Mouse (Mus musculus): ENCODE measurements around the gene Nid2. TPM values are rescaled to one million over a fixed set of nuclear protein-coding genes. Genes with fewer than 3 reads are reported as not detected.

Gene Nid2
- total RNA-seq, 2 experiments from 2014 or later: 89.0 to 89.7 TPM

- intact Hi-C loops (cut with DNase I): no loop called here
These were observed 24.4 kb downstream of the Nid2 start for GRCm38 (mm10) chr14:19775491-19775890.

DNA sequence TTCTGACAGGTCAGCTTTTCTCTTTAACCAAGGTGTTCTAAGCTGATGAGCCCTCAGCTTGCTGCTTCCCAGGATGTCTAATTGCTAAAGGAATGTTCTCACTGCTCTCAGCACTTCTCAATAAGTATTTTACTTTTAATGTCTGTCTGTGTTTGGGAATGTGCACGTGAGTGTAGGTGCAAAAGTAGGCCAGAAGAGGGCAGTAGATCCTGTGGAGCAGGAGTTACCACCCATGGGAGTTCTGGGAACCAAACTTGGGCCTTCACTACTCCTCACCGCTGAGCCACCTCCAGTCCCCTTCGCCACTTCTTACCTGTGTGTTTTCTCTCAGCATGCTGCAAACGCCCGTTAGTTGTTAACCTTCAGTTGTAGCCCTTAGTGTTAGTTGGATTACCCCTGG is 25.1 kb downstream of the Nid2 start:
- DNase-seq: no peak
- intact Hi-C loops (cut with DNase I): loop anchor here (2.0 kb wide), 2 partner anchors 41 to 69 kb away; no protein-coding TSS in a partner anchor

More at GRCm38 (mm10) chr14:19775491-19775890, 24.4 kb downstream of the Nid2 start:
- no peak for DNase-seq

- intact Hi-C loops (cut with DNase I): loop anchor here (2.0 kb wide), 2 partner anchors 40 to 70 kb away; no protein-coding TSS in a partner anchor
- peak; percentile 63 to 79 for DNase-seq
These were observed 25.8 kb downstream of the Nid2 start for GRCm38 (mm10) chr14:19776890-19777289.

GRCm38 (mm10) chr14:19777365-19777764 is 26.3 kb downstream of the Nid2 start:
- no peak for DNase-seq
- intact Hi-C loops (cut with DNase I): loop anchor here (2.0 kb wide), 2 partner anchors 39 to 71 kb away; no protein-coding TSS in a partner anchor

- intact Hi-C loops (cut with DNase I): loop anchor here (2.0 kb wide), 3 partner anchors 15 to 71 kb away; no protein-coding TSS in a partner anchor
- no peak for DNase-seq
These were observed 26.9 kb downstream of the Nid2 start for GRCm38 (mm10) chr14:19777945-19778344.

- intact Hi-C loops (cut with DNase I): no loop called here
- DNase-seq: no peak
These were observed 34.9 kb downstream of the Nid2 start for GRCm38 (mm10) chr14:19785797-19786588.

DNA sequence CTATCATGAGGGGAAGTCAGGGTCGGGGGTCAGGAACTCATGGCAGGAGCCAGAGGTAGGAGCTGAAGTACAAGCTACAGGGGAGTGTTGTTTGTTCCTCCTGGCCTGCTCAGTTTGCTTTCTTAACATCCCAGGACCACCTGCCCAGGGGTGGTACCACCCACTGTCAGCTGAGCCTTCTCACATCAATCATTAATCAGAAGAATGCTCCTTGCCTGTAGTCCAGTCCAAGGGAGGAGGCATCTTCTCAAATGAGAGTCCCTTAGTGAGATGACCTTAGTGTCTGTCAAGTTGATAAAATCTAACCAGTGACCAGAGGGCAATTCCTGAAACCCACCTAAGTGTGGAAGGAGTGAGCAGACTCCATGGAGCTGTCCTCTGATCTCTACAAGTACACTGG is 37.4 kb downstream of the Nid2 start:
- intact Hi-C loops (cut with DNase I): no loop called here

DNA sequence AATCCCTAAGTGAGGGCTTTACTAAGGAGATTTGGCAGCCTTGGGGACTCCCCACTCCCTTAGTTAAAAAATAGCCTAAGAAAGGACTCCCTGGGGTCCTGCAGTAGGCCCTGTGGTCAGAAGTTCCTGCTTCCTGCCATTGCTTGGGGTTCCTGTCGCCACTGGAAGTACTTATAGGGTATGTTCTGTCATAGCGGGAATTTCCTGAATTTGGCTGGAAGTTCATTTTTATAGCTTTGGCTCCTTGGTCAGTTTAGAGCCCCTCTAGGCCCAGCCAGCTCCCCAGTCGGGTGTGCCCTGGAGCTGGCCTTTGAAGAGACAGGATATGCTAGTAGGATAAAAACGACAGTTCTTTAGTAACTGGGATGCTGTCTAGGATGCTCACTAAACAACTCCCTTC is 43.8 kb downstream of the Nid2 start:
- intact Hi-C loops (cut with DNase I): no loop called here
- DNase-seq: no peak

More for the DNA sequence above, 37.4 kb downstream of the Nid2 start:
- DNase-seq: no peak

DNA sequence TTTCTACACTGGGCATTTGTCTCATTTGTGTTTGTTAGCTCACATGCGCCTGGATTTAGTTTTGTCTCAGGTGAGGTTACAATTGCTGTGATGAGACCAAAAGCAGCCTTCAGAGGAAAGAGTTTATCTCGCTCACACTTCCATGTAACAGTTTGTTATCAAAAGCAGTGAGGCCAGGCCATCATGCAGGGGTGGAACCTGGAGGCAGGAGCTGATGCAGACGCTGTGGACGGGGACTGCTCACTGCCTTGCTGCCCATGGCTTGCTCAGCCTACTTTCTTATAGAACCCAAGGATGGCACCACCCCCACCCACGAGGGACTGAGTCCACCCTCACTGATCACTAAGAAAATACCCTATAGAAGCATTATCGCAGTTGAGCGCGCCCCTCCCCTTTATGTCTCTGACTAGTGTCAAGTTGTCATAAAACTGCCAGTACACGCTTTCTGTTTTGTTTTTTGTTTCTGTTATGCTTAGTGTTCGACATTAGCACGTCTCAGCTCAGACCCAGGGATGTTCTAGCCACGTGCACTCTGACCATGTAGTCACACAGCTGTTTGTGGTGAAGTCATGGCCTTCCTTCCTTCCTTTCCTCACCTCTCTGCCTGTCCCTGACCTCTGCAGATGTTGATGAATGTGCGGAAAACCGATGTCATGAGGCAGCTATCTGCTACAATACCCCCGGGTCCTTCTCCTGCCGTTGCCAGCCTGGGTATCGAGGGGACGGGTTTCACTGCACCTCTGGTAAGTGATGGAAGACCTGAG is 45.7 kb downstream of the Nid2 start:
- DNase-seq: no peak
- intact Hi-C loops (cut with DNase I): no loop called here

GRCm38 (mm10) chr14:19800485-19800884 is 49.4 kb downstream of the Nid2 start:
- intact Hi-C loops (cut with DNase I): no loop called here
- DNase-seq: no peak

DNA sequence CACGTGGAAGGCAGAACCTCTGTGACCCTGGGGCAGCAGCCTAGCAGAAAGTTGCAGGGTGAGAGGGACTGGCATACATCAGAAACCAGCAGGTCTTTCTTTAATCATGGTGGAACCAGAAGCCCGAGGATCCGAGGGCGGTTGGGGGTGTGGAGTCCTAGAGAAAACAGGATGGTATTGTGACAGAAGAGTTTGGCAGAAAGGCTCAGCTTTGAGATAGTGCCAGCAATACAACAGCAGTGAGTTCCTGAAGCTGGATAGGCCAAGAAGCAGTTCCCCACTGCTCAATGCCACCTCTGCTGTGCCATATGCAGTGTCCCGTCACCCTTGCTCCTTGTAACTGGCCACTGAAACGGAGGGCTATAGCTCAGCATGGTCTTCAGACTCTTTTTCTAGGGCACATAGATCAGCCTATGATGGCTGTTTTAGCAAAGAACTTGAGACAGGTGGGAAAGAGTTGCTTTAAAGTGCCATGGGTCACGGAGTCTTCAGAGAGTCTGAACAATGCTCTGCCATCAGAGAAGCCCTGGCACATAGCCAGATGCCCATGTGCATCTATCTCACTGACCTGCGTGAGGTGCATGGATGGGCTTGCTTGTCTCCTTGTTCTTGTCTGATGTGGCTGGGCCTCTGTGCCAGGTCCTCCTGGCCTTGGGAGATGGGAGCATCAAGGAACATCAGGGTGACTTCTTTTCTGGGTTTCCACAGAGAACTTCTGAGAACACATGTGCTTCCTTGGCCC is 50.6 kb downstream of the Nid2 start:
- DNase-seq: no peak
- intact Hi-C loops (cut with DNase I): no loop called here

GRCm38 (mm10) chr14:19803222-19803621 is 52.2 kb downstream of the Nid2 start:
- intact Hi-C loops (cut with DNase I): no loop called here
- DNase-seq: no peak

- intact Hi-C loops (cut with DNase I): no loop called here
- DNase-seq: no peak
These were observed 52.6 kb downstream of the Nid2 start for GRCm38 (mm10) chr14:19803623-19804022.

DNA sequence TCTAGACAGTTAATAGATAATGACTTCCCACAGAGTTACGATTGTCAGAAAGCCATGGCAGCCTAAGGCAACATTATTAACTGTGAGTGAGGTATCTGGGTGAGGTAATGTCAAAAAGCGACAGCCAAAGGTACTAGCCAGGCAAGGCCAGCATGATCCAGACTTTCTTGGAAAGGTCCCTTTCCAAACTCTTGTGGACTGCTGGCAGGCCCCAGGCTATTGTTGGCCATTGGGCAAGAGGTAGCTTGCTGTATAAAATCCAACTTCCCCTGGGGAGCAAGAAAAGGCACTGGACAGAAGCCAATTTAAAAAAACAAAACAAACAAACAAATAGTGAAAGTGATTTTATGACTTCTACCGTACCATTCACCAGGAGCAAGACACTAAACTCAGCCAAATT is 56.3 kb downstream of the Nid2 start:
- intact Hi-C loops (cut with DNase I): no loop called here
- DNase-seq: peak in 1 of 2 experiments; percentile 32

GRCm38 (mm10) chr14:19807858-19808257 is 56.8 kb downstream of the Nid2 start:
- intact Hi-C loops (cut with DNase I): no loop called here
- DNase-seq: no peak

DNA sequence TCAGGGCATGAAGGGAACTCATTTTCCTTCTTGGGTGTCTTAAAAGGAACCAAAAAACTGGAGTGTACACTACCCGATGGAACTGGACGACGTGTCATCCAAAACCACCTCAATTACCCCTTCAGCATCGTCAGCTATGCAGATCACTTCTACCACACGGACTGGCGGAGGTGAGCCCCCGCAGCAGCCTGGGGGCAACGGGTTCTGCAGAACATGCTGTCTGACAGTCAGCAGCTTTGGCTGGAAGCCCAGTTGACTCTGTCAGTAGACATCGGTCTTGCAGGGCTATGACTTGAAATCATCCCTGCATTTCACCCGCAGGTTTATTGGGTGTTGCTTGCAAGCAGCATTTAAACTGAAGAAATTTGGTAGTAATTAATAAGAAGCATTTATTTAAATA is 58.9 kb downstream of the Nid2 start:
- intact Hi-C loops (cut with DNase I): no loop called here
- DNase-seq: no peak

GRCm38 (mm10) chr14:19813061-19813460 is 62.0 kb downstream of the Nid2 start:
- no peak for DNase-seq
- intact Hi-C loops (cut with DNase I): no loop called here

DNA sequence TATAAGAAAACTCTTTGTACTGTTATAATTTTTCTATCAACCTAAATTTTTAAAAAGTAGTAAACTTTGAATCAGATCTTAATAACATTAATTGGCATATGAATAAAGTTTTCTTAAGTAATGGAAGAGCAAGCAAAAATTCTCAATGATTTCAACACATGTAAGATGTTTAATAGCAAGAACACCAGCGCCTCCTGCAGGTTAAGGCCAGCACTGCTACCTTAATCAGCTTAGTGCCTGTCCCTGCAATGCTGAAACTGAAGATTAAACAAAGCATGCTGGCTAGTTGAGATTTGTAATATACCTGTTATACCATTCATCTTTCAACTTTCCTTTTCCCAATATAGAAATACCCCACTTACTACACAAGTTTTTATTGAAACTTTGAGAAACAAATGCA is 66.9 kb downstream of the Nid2 start:
- DNase-seq: peak; percentile 81 to 90
- intact Hi-C loops (cut with DNase I): loop anchor here (1.0 to 2.0 kb wide), 2 partner anchors 41 to 112 kb away; no protein-coding TSS in a partner anchor

DNA sequence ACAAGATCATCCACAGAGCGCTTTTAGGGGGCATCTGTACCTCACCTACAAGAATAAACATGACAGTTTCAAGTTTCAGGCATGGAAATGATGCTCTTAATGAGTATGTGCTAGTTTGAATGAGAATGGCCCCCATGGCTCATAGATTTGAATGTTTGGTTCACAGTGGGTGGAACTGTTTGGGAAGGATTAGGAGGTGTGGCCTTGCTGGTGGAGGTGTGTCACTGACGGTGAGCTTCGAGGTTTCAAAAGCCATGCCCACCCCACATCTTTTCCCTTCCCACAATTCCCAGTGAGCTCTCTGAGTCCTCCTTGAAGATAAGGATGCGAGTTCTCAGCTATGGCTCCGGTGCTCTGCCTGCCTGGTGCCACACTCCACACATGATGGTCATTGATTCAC is 70.6 kb downstream of the Nid2 start:
- intact Hi-C loops (cut with DNase I): loop anchor here (2.0 kb wide), 1 partner anchor 71 kb away; the partner anchor contains the start of gene Nid2
- no peak for DNase-seq

DNA sequence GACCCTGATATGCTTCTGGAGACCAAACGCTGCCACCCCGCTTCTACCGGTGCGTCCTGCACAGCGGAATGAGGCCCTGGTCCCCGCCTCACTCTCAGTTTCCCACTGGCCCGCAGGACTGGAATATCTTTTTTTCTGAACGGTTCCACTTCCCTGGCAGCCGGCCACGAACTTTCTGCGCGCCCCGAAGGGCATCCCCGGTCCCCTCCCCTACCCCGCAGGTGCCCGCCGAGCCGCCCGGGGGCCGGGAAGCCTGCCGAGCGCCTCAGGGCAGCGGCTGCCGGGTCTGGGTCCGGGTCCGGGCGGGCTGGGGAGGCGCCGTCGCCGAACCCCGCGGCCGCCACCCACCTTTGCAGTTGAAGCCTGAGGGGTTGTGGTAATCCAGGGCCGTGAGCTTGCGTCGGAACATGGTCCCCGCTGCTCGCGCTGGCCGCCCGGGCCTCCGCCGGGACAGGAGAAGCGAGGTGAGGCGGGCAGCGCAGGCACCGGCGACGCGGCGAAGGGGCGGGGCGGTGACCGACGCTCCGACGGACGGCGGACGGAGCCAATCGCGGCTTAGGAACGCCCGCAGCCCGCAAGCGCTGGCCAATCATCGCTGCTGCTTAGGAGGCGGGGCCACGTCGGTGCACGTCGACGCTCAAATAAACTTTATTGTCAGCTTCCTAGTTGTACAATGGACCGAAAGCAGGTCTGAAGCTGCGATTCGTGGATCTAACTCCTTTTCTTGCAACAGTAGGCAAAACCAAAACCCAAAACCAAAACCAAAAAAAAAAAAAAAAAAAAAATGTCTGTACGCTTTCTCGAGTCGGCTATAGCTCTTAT is 72.5 kb downstream of the Nid2 start, which contains the start of gene Rtraf:
Gene Rtraf, minus strand, starts transcription at position 504 of the 822 bp plus-strand sequence.
- DNase-seq: peak; percentile 96
- intact Hi-C loops (cut with DNase I): loop anchor here (2.0 kb wide), 1 partner anchor 73 kb away; the partner anchor contains the start of gene Nid2
